Mouse (Mus musculus): ENCODE results near the gene Spa17.

The Spa17 gene

GRCm38 (mm10) chr9:37623981-37624380 is 10.5 kb upstream of the Spa17 start:
- in situ Hi-C loops (cut with MboI; ENCODE audit: low sequenced_read_pairs): loop anchor here (10.0 kb wide), 1 partner anchor 169 kb away; no protein-coding TSS in a partner anchor

- in situ Hi-C loops (cut with MboI; ENCODE audit: low sequenced_read_pairs): loop anchor here (10.0 kb wide), 1 partner anchor 166 kb away; no protein-coding TSS in a partner anchor
Measured at GRCm38 (mm10) chr9:37621290-37621689, 7.8 kb upstream of the Spa17 start.

- in situ Hi-C loops (cut with MboI; ENCODE audit: low sequenced_read_pairs): loop anchor here (10.0 kb wide), 1 partner anchor 142 kb away; no protein-coding TSS in a partner anchor
Measured at GRCm38 (mm10) chr9:37616770-37617169, 3.2 kb upstream of the Spa17 start.

- in situ Hi-C loops (cut with MboI; ENCODE audit: low sequenced_read_pairs): loop anchor here (10.0 kb wide), 1 partner anchor 140 kb away; no protein-coding TSS in a partner anchor
Measured at GRCm38 (mm10) chr9:37615220-37615619, 1.7 kb upstream of the Spa17 start.

GRCm38 (mm10) chr9:37614316-37614715 is 794 bp upstream of the Spa17 start:
- in situ Hi-C loops (cut with MboI; ENCODE audit: low sequenced_read_pairs): loop anchor here (10.0 kb wide), 1 partner anchor 140 kb away; no protein-coding TSS in a partner anchor

GRCm38 (mm10) chr9:37613911-37614280 is 374 bp upstream of the Spa17 start:
- in situ Hi-C loops (cut with MboI; ENCODE audit: low sequenced_read_pairs): loop anchor here (10.0 kb wide), 1 partner anchor 139 kb away; no protein-coding TSS in a partner anchor

- in situ Hi-C loops (cut with MboI; ENCODE audit: low sequenced_read_pairs): no loop called here
Measured at GRCm38 (mm10) chr9:37609558-37609957, 4.0 kb downstream of the Spa17 start.

GRCm38 (mm10) chr9:37605089-37605488 is 8.4 kb downstream of the Spa17 start:
- in situ Hi-C loops (cut with MboI; ENCODE audit: low sequenced_read_pairs): no loop called here

- in situ Hi-C loops (cut with MboI; ENCODE audit: low sequenced_read_pairs): no loop called here
Measured at GRCm38 (mm10) chr9:37600538-37601205, 12.8 kb downstream of the Spa17 start.

GRCm38 (mm10) chr9:37598637-37599036 is 14.9 kb downstream of the Spa17 start:
- in situ Hi-C loops (cut with MboI; ENCODE audit: low sequenced_read_pairs): no loop called here

- in situ Hi-C loops (cut with MboI; ENCODE audit: low sequenced_read_pairs): no loop called here
Measured at GRCm38 (mm10) chr9:37595570-37595969, 18.0 kb downstream of the Spa17 start.

- in situ Hi-C loops (cut with MboI; ENCODE audit: low sequenced_read_pairs): no loop called here
Measured at GRCm38 (mm10) chr9:37593690-37594089, 19.8 kb downstream of the Spa17 start.

GRCm38 (mm10) chr9:37592633-37593032 is 20.9 kb downstream of the Spa17 start:
- in situ Hi-C loops (cut with MboI; ENCODE audit: low sequenced_read_pairs): no loop called here

GRCm38 (mm10) chr9:37592025-37592424 is 21.5 kb downstream of the Spa17 start:
- in situ Hi-C loops (cut with MboI; ENCODE audit: low sequenced_read_pairs): no loop called here

GRCm38 (mm10) chr9:37590381-37590780 is 23.1 kb downstream of the Spa17 start:
- in situ Hi-C loops (cut with MboI; ENCODE audit: low sequenced_read_pairs): no loop called here

GRCm38 (mm10) chr9:37586718-37587117 is 26.8 kb downstream of the Spa17 start:
- in situ Hi-C loops (cut with MboI; ENCODE audit: low sequenced_read_pairs): no loop called here

- in situ Hi-C loops (cut with MboI; ENCODE audit: low sequenced_read_pairs): no loop called here
Measured at GRCm38 (mm10) chr9:37583594-37583993, 29.9 kb downstream of the Spa17 start.

- in situ Hi-C loops (cut with MboI; ENCODE audit: low sequenced_read_pairs): no loop called here
Measured at GRCm38 (mm10) chr9:37576436-37576930, 37.0 kb downstream of the Spa17 start.

GRCm38 (mm10) chr9:37572204-37572876 is 41.2 kb downstream of the Spa17 start:
- in situ Hi-C loops (cut with MboI; ENCODE audit: low sequenced_read_pairs): no loop called here

GRCm38 (mm10) chr9:37569231-37569835 is 44.2 kb downstream of the Spa17 start:
- in situ Hi-C loops (cut with MboI; ENCODE audit: low sequenced_read_pairs): no loop called here

- in situ Hi-C loops (cut with MboI; ENCODE audit: low sequenced_read_pairs): no loop called here
Measured at GRCm38 (mm10) chr9:37568605-37569214, 44.8 kb downstream of the Spa17 start.
